Mouse (Mus musculus): ENCODE data around the gene Hjurp. TPM values are rescaled to one million over a fixed set of nuclear protein-coding genes. Genes with fewer than 3 reads are reported as not detected.
A peak's percentile ranks its signal among the peaks of the same experiment; 100 is the strongest.

Hjurp gene
- polyA plus RNA-seq, 1 experiment from 2014 or later: 85.4 TPM

- H3K9me3 ChIP-seq: peaks cover 41% of the 10 kb centered on the region
- H3K4me1 ChIP-seq: no peaks in the 10 kb centered on the region
- WGBS: 61% methylated on average over 10 of the region's 10 CpGs
- no peaks in the 10 kb centered on the region for H3K36me3 ChIP-seq (replicated peaks)
- ATAC-seq (replicated peaks): no peak; the same call in 1 of the 2 replicates
- H3K4me3 ChIP-seq: no peak overlapping the region
- H3K27me3 ChIP-seq (replicated peaks): no peaks in the 10 kb centered on the region
- H3K27ac ChIP-seq: no peak overlapping the region
- H3K4me2 ChIP-seq: no peak overlapping the region
- no peak overlapping the region for H3K9ac ChIP-seq
Observed at GRCm38 (mm10) chr1:88284228-88284945, 7.0 kb upstream of the Hjurp start.

- 79% methylated on average over 15 of the region's 15 CpGs for WGBS
- ATAC-seq (replicated peaks): no peak
- Histone ChIP-seq H3K4me3 (no peak overlapping the region), H3K27ac (no peak overlapping the region), H3K9ac (no peak overlapping the region), H3K27me3 (replicated peaks) (no peaks in the 10 kb centered on the region), H3K4me1 (no peaks in the 10 kb centered on the region), H3K4me2 (no peak overlapping the region), H3K9me3 (peaks cover 39% of the 10 kb centered on the region), H3K36me3 (replicated peaks) (no peaks in the 10 kb centered on the region)
Observed at GRCm38 (mm10) chr1:88283376-88284227, 6.2 kb upstream of the Hjurp start.

DNA sequence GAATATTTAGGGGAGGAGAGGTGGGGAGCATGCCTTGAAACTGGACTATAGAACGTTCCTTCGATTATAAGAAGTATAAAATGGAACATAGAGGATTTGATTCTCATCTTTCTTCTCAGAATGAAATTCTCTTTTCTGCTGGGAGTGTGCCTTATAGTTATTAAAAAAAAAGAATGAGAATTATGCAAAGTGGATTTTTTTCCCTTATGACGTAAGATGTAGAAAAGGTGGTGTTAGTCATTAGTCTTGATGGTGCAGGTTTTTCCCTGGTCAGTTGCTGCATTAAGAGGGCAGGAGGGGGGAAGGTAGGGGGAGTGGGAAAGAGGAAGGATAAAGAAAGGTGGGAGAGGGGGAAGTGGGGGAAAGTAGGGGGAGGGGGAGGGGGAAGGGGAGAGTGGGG, 4.9 kb upstream of the Hjurp start:
- Histone ChIP-seq H3K27ac (no peak overlapping the region), H3K36me3 (replicated peaks) (no peaks in the 10 kb centered on the region), H3K9ac (no peak overlapping the region), H3K4me3 (no peak overlapping the region), H3K4me1 (peaks cover 7% of the 10 kb centered on the region), H3K4me2 (no peak overlapping the region), H3K27me3 (replicated peaks) (no peaks in the 10 kb centered on the region), H3K9me3 (peaks cover 26% of the 10 kb centered on the region)
- WGBS: 59% methylated on average over 3 of the region's 3 CpGs
- no peak for ATAC-seq (replicated peaks)

- Histone ChIP-seq H3K27ac (no peak overlapping the region), H3K4me1 (peaks cover 22% of the 10 kb centered on the region), H3K9ac (no peak overlapping the region), H3K27me3 (replicated peaks) (no peaks in the 10 kb centered on the region), H3K36me3 (replicated peaks) (no peaks in the 10 kb centered on the region), H3K4me2 (no peak overlapping the region), H3K9me3 (peaks cover 12% of the 10 kb centered on the region; the same call in 1 of the 2 replicates), H3K4me3 (no peak overlapping the region)
- ATAC-seq (replicated peaks): no peak
- WGBS: 75% methylated on average over 15 of the region's 15 CpGs
Observed at GRCm38 (mm10) chr1:88280006-88280690, 2.7 kb upstream of the Hjurp start.

DNA sequence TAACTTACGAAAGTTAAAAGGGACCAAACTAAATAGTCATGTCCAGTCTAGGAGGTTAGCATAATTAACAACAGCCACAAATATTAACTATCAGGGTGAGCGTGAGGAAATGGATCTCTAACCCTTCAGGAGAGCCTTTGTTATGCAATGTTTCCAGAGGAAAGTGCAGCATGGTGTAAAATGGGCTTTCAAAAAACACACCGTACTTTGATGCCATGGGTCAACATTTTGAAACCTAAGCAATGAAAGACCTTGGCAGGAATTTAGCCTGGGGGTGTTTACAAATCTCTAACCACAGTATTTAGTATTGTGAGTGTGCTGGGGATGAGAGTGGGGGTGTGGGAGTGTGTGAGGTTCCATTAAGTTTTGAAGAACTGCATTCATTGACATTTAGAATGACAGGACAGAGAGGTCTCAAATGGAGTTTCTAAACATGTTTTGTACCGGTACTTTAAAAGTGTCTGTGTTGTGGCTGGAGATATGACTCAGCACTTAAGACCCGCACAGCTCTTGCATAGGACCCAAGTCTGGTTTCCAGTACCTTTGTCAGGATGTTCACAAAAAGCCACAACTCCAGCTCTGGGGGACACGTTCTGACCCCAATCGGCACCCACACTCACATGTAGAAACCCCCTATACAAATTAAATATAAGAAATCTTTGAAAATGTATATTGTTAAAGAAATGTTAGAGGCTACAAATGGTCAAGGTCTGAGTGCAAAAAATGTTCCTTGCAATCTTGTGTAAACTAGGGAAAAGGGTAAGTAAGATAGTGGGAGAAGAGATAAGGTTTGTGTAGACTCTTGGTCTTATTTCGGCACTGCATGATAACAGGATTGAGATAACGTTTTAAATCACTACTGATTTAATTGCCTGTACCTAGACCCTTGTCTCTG, 1.9 kb upstream of the Hjurp start:
- Histone ChIP-seq H3K36me3 (replicated peaks) (peaks cover 3% of the 10 kb centered on the region), H3K4me1 (peaks cover 22% of the 10 kb centered on the region), H3K9me3 (peaks cover 6% of the 10 kb centered on the region; the same call in 1 of the 2 replicates), H3K27ac (no peak overlapping the region), H3K9ac (no peak overlapping the region), H3K4me3 (no peak overlapping the region), H3K4me2 (no peak overlapping the region), H3K27me3 (replicated peaks) (no peaks in the 10 kb centered on the region)
- no peak for ATAC-seq (replicated peaks)
- WGBS: 71% methylated on average over 9 of the region's 9 CpGs

DNA sequence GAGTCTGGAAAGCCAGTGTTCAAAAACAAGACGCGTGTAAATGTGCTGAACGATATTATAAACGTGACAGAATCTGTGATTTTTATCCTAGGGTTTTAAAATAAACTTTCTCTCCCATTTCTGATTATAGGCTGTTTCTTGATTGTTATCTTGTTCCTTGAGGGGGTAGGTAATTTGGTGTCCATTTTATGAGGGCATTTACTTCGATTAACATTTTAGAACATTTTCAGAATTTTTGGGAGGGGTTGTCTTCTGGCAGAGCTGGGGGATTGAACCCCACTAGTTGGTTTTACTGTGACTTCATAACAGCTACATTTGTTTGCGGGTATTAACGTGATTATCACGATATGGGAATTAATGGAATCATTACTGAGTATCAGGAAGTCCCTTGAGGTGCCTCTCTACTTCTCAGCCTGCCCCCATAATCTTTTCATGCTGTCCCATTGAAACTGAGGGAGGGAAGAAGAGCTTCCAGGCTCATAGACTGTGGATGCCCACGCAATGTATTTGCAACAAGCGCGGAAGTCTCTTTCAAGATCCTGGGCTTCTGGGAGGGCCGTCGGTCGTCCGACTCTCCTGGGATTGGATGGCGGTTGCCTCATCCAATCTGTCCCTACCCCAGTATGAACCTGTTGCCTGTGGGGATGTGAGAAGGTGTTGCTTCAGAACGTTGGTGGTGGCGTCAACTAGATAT, 532 bp upstream of the Hjurp start:
- Histone ChIP-seq H3K27ac (peak overlapping the region; percentile 64), H3K9me3 (peaks cover 6% of the 10 kb centered on the region; the same call in 1 of the 2 replicates), H3K4me1 (peaks cover 22% of the 10 kb centered on the region), H3K4me2 (peak overlapping the region; percentile 55), H3K27me3 (replicated peaks) (no peaks in the 10 kb centered on the region), H3K4me3 (peak overlapping the region; percentile 42), H3K36me3 (replicated peaks) (peaks cover 7% of the 10 kb centered on the region), H3K9ac (peak overlapping the region; percentile 57)
- WGBS: 63% methylated on average over 18 of the region's 18 CpGs
- peak; percentile 24 for ATAC-seq (replicated peaks)

- Histone ChIP-seq H3K9me3 (peaks cover under 1% of the 10 kb centered on the region; the same call in 1 of the 2 replicates), H3K36me3 (replicated peaks) (peaks cover 7% of the 10 kb centered on the region), H3K4me2 (peak overlapping the region; percentile 55), H3K4me1 (peaks cover 22% of the 10 kb centered on the region), H3K4me3 (peak overlapping the region; percentile 42), H3K9ac (peak overlapping the region; percentile 57), H3K27me3 (replicated peaks) (no peaks in the 10 kb centered on the region), H3K27ac (peak overlapping the region; percentile 64)
- ATAC-seq (replicated peaks): peak; percentile 56
- WGBS: 22% methylated on average over 10 of the region's 10 CpGs
Observed at GRCm38 (mm10) chr1:88276524-88277097, 822 bp downstream of the Hjurp start.

GRCm38 (mm10) chr1:88275698-88276523, 1.5 kb downstream of the Hjurp start:
- no peaks in the 10 kb centered on the region for H3K27me3 ChIP-seq (replicated peaks)
- H3K9ac ChIP-seq: peak overlapping the region; percentile 57
- H3K9me3 ChIP-seq: no peaks in the 10 kb centered on the region
- peak overlapping the region; percentile 55 for H3K4me2 ChIP-seq
- no peak overlapping the region for H3K27ac ChIP-seq
- 67% methylated on average over 13 of the region's 13 CpGs for WGBS
- H3K4me3 ChIP-seq: peak overlapping the region; percentile 42
- peaks cover 7% of the 10 kb centered on the region for H3K36me3 ChIP-seq (replicated peaks)
- peaks cover 22% of the 10 kb centered on the region for H3K4me1 ChIP-seq
- ATAC-seq (replicated peaks): no peak

- Histone ChIP-seq H3K4me2 (no peak overlapping the region), H3K27me3 (replicated peaks) (no peaks in the 10 kb centered on the region), H3K27ac (no peak overlapping the region), H3K9me3 (no peaks in the 10 kb centered on the region), H3K36me3 (replicated peaks) (peaks cover 7% of the 10 kb centered on the region), H3K9ac (no peak overlapping the region), H3K4me1 (peaks cover 22% of the 10 kb centered on the region), H3K4me3 (no peak overlapping the region)
- WGBS: 70% methylated on average over 13 of the region's 13 CpGs
- ATAC-seq (replicated peaks): no peak
Observed at GRCm38 (mm10) chr1:88275078-88275680, 2.3 kb downstream of the Hjurp start.
